Mouse (Mus musculus) cerebellum, adult (tissue): Measurements from ENCODE around the gene Rxfp4.

Source experiments
- ATAC-seq: cut with Nextera tagmentation; 2 replicates; pipeline ENCODE4 v1.9.2; 2017; ENCODE audit warnings: mild to moderate bottlenecking, moderate library complexity, mixed read lengths; ENCODE audit not compliant: insufficient number of reproducible peaks, low FRiP score, low TSS enrichment

The Rxfp4 gene

GRCm38 (mm10) chr3:88652846-88653515, at the start of gene Rxfp4:
Gene Rxfp4, minus strand, starts transcription at chr3:88653142.
- ATAC-seq: no peak

- ATAC-seq: no peak
Observed at GRCm38 (mm10) chr3:88701222-88701621, 48.3 kb upstream of the Rxfp4 start.

- ATAC-seq: no peak
Observed at GRCm38 (mm10) chr3:88700247-88700646, 47.3 kb upstream of the Rxfp4 start.

- ATAC-seq: no peak
Observed at GRCm38 (mm10) chr3:88698834-88699233, 45.9 kb upstream of the Rxfp4 start.

- ATAC-seq: no peak
Observed at GRCm38 (mm10) chr3:88698051-88698450, 45.1 kb upstream of the Rxfp4 start.

- no peak for ATAC-seq
Observed at GRCm38 (mm10) chr3:88695545-88695944, 42.6 kb upstream of the Rxfp4 start.

GRCm38 (mm10) chr3:88689079-88689478, 36.1 kb upstream of the Rxfp4 start:
- ATAC-seq: no peak

- no peak for ATAC-seq
Observed at GRCm38 (mm10) chr3:88686734-88687611, 34.0 kb upstream of the Rxfp4 start.

GRCm38 (mm10) chr3:88685958-88686451, 33.1 kb upstream of the Rxfp4 start:
- ATAC-seq: peak; percentile 65

- ATAC-seq: peak; percentile 99
Observed at GRCm38 (mm10) chr3:88684980-88685941, 32.3 kb upstream of the Rxfp4 start, which contains the start of gene Khdc4. Gene Khdc4, plus strand, starts transcription at chr3:88685803.

GRCm38 (mm10) chr3:88684236-88684979, 31.5 kb upstream of the Rxfp4 start:
- no peak for ATAC-seq

GRCm38 (mm10) chr3:88683814-88684213, 30.9 kb upstream of the Rxfp4 start:
- no peak for ATAC-seq

- peak; percentile 56; the same call in 1 of the 2 replicates for ATAC-seq
Observed at GRCm38 (mm10) chr3:88677399-88677798, 24.5 kb upstream of the Rxfp4 start.

- ATAC-seq: no peak
Observed at GRCm38 (mm10) chr3:88664095-88664494, 11.2 kb upstream of the Rxfp4 start.

GRCm38 (mm10) chr3:88659798-88660197, 6.9 kb upstream of the Rxfp4 start:
- ATAC-seq: no peak

GRCm38 (mm10) chr3:88658441-88659127, 5.6 kb upstream of the Rxfp4 start:
- ATAC-seq: no peak

- no peak for ATAC-seq
Observed at GRCm38 (mm10) chr3:88655619-88656018, 2.7 kb upstream of the Rxfp4 start.

GRCm38 (mm10) chr3:88654621-88655020, 1.7 kb upstream of the Rxfp4 start:
- ATAC-seq: no peak
